Mouse (Mus musculus) MEL (cell line): ENCODE measurements around the gene Inpp4a.

Experiments
- CHD2 ChIP-seq: IDR thresholded peaks from 2 replicates; pipeline ENCODE4 v1.6.1; 2011; ENCODE audit warnings: low read length, improper control_type of control experiment
- CTCF ChIP-seq, 3 experiments: IDR thresholded peaks in 2 of 3; conservative IDR thresholded peaks in 1 of 3; 2 replicates each; pipeline ENCODE4 v1.5.1; 2011 to 2012; ENCODE audit warnings: low read length in 3 of 3, low read depth in 2 of 3, mild to moderate bottlenecking in 2 of 3, improper control_type of control experiment in 1 of 3, inconsistent platforms in 1 of 3, mixed read lengths in 1 of 3, moderate library complexity in 1 of 3; ENCODE audit not compliant: control insufficient read depth in 1 of 3, insufficient read depth in 1 of 3, poor library complexity in 1 of 3, severe bottlenecking in 1 of 3
- GABPA ChIP-seq: IDR thresholded peaks from 2 replicates; pipeline ENCODE4 v1.6.1; 2012; ENCODE audit warnings: low read depth, mild to moderate bottlenecking, inconsistent platforms, low read length, improper control_type of control experiment, moderate library complexity
- POLR2A ChIP-seq, 2 experiments: IDR thresholded peaks; 2 replicates each; pipeline ENCODE4 v1.6.1; 2011 to 2012; ENCODE audit warnings: low read length in 2 of 2, mild to moderate bottlenecking in 2 of 2, control low read depth in 1 of 2, improper control_type of control experiment in 1 of 2, low read depth in 1 of 2, moderate library complexity in 1 of 2; ENCODE audit not compliant: control insufficient read depth in 1 of 2, insufficient read depth in 1 of 2, poor library complexity in 1 of 2

- no peak for TF ChIP-seq POLR2A (IDR thresholded peaks at IDR 0.05; ENCODE audit: control insufficient read depth in 1 of 2, insufficient read depth in 1 of 2, low read depth in 1 of 2, low read length in 2 of 2, poor library complexity in 1 of 2)
- TF ChIP-seq GABPA: no peak
- no peak for TF ChIP-seq CTCF (IDR thresholded peaks at IDR 0.05 in 2 of 3, conservative IDR thresholded peaks at IDR 0.05 in 1 of 3; ENCODE audit: control insufficient read depth in 1 of 3, insufficient read depth in 1 of 3, low read depth in 2 of 3, low read length in 3 of 3, poor library complexity in 1 of 3, severe bottlenecking in 1 of 3)
- no peak for TF ChIP-seq CHD2
These were observed 6.1 kb downstream of the Inpp4a start for GRCm38 (mm10) chr1:37305691-37306287.
